Mouse (Mus musculus): ENCODE data around the gene Gsdma.
A peak's percentile ranks its signal among the peaks of the same experiment; 100 is the strongest.
"Not testable (repeated sequence)": the region's sequence is repeated elsewhere in the genome, so short reads cannot be mapped to it uniquely, and the experiment has no call there.

The Gsdma gene

GRCm38 (mm10) chr11:98664091-98664490 is at the start of gene Gsdma:
Gene Gsdma, plus strand, starts transcription at chr11:98664351.
- no peak for DNase-seq

- DNase-seq, result no peak
Observed at GRCm38 (mm10) chr11:98620791-98621190, 43.4 kb upstream of the Gsdma start.

DNA sequence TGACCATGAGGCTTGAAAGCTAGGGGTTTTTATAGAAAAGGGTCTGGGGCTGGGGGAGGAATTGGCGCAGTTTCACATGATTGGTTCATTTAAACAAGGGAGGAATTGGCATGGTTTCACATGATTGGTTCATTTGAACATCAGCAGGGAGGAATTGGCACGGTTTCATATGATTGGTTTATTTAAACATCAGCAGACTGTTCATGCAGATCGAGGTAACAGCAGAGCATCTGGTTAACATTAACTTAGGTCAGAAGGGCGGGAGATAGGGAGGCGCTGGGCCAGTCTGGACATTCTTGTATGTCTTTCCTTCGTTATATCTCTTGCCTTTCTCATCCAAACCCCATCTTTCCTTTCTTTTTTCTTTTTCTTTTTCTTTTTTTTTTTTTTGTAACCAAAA is 40.2 kb upstream of the Gsdma start:
- DNase-seq, result not testable (repeated sequence)

- DNase-seq, result not testable (repeated sequence)
Observed at GRCm38 (mm10) chr11:98624381-98624780, 39.8 kb upstream of the Gsdma start.

GRCm38 (mm10) chr11:98625611-98626410 is 38.3 kb upstream of the Gsdma start, which contains the start of the genes Gm12355 and Gsdma3:
Gene Gm12355, minus strand, starts transcription at chr11:98625661.
Gene Gsdma3, plus strand, starts transcription at chr11:98626360.
- no peak for DNase-seq

GRCm38 (mm10) chr11:98628706-98629105 is 35.4 kb upstream of the Gsdma start:
- DNase-seq, result no peak

DNA sequence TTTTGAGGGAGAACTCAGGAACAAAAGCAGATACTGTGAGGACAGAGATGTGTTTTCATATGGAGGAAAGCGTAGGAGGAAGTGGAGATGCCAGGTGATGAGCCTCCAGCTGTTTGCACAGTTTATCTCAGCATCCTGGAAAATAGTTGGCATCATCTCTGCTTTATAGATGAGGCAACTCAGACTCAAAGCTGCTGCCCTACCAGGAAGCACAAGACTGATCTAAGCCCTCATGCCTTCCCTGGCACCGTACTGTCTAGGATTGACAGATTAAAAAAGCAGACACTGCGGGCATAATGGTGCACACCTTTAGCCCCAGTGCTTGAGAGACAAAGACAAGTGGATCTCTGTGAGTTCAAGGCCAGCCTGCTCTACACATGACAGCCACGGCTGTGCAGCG is 33.5 kb upstream of the Gsdma start:
- no peak for DNase-seq

DNA sequence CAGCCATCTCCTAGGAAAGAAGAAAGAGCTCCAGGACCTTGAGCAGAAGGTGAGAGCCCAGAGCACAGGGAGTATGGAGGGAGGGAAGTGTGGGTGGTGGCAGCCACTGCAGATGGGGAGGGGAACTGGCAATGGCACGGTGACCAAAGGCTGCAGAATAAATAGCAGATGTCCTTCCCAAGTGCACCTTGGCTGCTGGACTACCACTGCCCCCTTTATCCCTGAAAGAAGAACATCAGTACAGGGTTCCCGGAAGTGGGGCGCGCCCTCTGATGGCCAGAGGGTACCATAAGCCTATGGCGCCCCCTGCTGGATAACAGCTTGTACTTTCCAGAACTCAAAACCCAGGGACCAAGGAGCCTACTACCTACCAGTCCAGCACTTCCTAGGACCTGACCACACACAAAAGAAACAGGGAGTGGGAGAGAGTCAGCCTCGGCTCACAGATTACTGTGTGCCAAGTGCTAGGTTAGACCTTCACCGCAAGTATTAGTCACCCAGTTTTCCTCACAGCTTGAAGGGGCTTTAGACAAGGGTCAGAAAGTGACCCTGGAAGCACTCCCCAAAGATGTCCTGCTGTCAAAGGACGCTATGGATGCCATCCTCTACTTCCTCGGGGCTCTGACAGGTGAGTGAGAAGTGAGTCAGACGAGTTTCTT is 28.7 kb upstream of the Gsdma start:
- peak in 1 of 2 experiments; percentile 12 for DNase-seq

GRCm38 (mm10) chr11:98637501-98637900 is 26.6 kb upstream of the Gsdma start:
- DNase-seq, result no peak

DNA sequence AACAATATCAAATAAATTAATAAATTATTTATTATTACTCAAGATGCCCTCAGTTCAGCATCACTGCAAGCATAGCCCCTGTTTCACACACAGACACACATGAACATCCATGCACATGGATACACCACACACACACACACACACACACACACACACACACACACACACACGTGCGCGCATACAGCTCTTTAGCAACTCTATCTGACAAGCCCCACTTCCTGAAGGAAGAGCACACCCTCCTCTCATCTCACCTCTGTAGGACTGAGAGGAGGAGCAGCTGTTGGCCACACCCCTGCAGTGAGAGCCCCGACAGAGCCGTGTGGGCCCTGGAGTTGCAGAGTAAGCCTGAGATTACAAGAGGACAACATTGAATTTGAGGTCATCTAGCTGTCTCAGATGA is 24.1 kb upstream of the Gsdma start:
- no peak for DNase-seq

DNA sequence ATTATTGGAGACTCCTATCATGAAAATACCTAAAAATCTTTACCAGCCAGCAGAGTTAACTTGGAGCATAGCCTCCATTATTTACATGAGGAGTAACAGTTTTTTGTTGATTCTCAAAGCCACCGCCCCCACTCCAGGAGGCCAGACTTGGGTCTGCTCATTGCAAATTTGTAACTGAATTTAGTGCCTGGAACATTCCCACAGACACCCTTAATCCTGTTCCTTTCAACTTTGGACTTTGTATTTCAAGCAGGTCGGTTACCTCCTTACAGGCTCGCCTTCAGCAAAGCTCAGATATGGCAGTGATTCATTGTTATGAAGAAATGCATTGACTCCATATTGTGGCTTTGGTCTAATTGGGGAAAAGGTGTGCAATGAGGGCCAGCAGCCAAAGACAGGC is 19.4 kb upstream of the Gsdma start:
- no peak for DNase-seq

DNA sequence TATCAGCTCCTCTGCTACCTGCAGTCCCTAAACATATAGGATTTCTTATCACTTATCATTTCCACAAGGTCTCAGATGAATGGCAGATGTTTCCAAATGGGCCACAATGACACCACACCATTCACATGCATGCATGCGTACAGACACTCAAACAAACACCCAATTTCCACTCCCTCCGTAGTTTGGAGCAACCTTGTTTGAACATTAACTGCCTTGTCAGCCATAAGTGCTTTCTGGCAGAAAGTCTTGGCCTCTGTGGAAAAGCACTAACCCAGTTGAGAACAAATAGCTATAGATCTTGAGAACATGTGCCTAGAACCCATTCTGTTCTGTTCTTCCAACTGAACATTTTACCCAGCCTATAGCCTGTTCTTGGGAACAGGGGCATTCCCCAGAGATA is 18.2 kb upstream of the Gsdma start:
- DNase-seq, result no peak

DNA sequence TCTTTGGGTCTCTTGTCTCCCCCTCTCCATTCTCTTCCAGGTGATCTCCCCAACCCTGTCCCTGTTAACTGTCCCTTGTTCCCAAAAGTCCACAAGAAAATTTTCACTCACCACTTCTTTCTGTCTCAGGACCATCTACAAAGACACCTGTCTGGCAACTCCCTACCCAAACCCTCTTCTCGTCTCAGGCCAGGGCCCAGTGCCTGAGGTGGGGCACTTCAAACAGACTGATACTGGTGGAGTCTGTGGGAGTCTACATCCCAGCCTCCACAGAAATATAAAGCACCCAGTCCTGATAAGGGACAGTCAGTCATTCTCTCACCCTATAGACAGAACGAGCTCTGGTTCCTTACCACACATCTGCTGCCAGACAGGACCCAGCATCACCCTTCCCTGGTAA is 17.7 kb upstream of the Gsdma start, which contains the start of gene Gsdma2:
TSS of gene Gsdma2 (plus strand) at position 301 of the 400 bp plus-strand sequence.
- DNase-seq, result no peak

GRCm38 (mm10) chr11:98655076-98655475 is 9.1 kb upstream of the Gsdma start:
- DNase-seq, result peak; percentile 22

DNA sequence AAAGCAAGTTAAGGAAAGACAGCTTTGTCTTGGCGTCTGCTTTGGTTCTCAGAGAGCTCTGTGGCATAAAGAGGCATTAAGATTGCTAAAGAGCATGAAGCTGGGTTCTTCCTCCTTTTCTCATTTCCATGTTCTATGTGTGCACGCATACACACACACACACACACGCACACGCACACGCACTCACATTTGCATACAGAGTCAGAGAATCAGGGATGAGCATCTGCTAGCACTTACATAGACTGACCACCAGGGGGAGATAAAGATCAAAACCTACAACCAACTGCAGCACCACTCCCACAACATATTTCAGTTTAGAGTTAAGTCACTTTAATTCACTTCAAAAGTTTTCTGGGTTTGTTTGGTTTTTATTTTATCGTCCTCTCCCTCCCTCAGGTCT is 3.6 kb upstream of the Gsdma start:
- peak; percentile 32 to 38 for DNase-seq

DNA sequence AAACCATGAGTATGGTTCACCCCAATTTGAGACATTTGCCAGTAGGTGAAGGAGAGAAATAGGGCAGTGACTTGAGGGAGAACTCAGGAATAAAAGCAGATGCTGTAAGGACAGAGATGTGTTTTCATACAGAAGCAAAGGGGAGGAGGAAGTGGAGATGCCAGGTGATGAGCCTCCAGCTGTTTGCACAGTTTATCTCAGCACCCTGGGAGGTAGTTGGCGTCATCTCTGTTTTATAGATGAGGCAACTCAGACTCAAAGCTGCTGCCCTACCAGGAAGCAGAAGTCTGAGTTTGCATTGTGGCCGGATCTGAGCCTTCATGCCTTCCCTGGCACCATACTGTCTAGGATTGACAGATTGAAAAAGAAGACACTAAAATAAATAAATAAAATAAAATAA is 4.8 kb downstream of the Gsdma start:
- no peak for DNase-seq

DNA sequence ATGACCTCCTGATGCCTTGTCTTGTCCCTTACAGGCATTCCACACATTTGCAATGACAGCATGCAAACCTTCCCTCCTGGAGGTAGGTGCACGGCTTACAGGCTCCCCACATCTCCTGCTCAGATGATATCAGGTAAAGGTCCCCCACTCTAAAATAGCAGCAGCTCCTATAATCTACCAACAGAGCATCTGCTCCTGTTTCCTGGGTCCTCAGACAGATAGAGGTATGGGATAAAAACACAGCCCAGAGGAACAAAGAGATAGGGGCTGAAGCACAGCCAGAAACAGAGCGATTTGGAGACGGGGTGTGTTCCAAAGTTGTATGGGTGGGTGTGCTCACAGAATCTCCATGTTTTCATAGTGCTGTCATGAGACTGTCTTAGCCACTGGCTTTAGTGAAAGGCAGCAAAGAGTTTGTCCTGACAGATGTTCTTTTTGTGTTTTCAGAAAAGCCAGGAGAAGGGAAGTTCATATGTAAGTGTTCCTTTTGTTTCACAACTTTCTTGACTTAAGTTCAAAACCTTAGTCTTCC is 7.2 kb downstream of the Gsdma start:
- DNase-seq, result no peak

DNA sequence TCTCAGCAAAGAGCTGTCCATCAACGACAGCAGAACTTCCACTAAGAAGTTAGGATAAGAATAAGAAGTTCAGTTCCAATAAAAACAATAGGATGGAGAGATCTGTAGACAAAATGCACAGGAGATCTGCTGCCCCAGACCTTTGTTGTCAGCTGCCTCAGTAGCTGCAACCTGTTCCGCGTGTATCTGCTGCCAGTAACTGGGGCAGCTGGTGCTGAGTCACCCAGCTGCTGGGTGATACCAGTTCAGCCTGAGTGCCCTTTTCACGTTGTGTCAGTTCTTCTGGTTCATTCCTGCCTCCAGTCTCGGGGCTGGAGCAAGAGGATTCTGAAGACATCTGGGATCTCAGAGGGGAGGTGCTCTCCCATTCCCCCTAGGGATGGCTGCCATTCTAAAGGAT is 7.7 kb downstream of the Gsdma start:
- no peak for DNase-seq

- DNase-seq, result no peak
Observed at GRCm38 (mm10) chr11:98672482-98672881, 8.3 kb downstream of the Gsdma start.

DNA sequence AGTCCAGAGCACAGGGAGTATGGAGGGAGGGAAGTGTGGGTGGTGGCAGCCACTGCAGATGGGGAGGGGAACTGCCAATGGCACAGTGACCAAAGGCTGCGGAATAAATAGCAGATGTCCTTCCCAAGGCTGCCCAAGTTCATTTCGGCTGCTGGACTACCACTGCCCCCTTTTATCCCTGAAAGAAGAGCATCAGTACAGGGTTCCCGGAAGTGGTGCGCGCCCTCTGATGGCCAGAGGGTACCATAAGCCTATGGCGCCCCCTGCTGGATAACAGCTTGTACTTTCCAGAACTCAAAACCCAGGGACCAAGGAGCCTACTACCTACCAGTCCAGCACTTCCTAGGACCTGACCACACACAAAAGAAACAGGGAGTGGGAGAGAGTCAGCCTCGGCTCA is 9.0 kb downstream of the Gsdma start:
- DNase-seq, result peak; percentile 46 to 64

DNA sequence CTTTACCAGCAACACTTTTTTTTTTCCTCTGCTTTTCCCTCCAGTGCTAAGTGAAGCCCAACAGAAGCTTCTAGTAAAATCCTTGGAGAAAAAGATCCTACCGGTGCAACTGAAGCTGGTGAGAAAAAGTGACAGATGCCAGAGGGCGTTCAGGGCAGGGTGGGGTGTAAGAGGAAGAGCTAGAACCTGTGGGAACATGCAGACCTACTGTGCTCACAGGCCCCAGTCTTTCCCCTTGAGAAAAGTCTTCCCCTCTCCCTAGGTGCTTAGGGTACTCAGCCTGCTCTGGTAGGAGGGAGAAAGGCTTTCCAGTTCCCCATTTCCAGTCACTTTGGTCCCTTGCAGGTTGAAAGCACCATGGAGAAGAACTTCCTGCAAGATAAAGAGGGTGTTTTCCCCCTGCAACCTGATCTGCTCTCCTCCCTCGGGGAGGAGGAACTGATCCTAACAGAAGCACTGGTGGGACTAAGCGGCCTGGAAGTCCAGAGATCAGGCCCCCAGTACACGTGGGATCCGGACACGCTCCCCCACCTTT is 11.7 kb downstream of the Gsdma start:
- DNase-seq, result no peak

DNA sequence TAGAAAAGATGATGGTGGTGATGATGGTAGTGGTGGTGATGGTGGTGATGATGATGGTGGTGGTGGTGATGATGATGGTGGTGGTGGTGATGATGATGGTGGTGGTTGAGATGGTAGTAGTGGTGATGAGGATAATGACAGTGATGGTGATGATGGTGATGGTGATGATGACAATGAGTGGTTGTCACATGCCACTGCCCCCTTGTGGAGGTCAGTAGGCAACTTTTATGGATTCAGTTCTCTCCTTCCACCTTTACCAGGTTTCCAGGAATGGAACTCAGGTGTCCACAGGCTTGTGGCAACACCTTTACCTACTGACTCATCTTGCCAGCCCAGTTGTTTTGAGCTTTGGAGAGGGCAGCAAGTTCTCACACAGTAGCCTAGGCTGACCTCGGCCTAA is 15.9 kb downstream of the Gsdma start:
- DNase-seq, result no peak

- not testable (repeated sequence) for DNase-seq
Observed at GRCm38 (mm10) chr11:98680595-98680994, 16.4 kb downstream of the Gsdma start.

DNA sequence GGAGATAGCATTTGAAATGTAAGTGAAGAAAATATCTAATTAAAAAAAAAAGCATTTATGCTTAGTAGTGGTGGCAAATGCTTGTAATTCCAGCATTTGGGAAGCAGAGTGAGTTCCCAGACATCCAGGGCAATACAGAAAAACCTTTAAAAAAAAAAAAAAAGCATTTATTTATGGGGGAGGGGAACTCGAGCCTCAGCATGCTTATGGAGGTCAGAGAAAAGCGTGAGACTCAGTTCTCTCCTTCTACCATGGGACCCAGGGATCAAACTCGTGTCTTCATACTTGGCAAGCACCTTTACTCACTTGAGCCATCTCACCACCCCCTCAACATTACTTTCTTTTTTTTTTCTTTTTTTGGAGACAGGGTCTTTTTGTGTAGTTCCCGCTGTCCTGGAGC is 17.0 kb downstream of the Gsdma start:
- no peak for DNase-seq

All from cerebellum, adult 18-20 months (tissue).